Mouse (Mus musculus) liver, embryonic 11.5 days (tissue): Measurements from ENCODE around the gene Dpy30. TPM values are rescaled to one million over a fixed set of nuclear protein-coding genes. Genes with fewer than 3 reads are reported as not detected.
A peak's percentile ranks its signal among the peaks of the same experiment; 100 is the strongest.

Experiments used
- ATAC-seq: fragments of 200-750 bp; cut with Nextera tagmentation; replicated peaks from 2 replicates; pipeline ENCODE4 v1.8.0; 2017; ENCODE audit warnings: moderate number of reproducible peaks, mild to moderate bottlenecking, moderate TSS enrichment, moderate library complexity; ENCODE audit not compliant: low FRiP score
- DNase-seq: peaks from one replicate; pipeline ENCODE4 v3.0.0-alpha.2; 2017; ENCODE audit warnings: low spot score
- H3K27ac ChIP-seq: fragments of 300-500 bp; sonication (generic); 2 replicates; pipeline ENCODE4 v1.5.1; 2014; ENCODE audit warnings: mild to moderate bottlenecking, low read depth, low read length, control low read depth
- H3K27me3 ChIP-seq: fragments of 300-500 bp; sonication (generic); replicated peaks from 2 replicates; pipeline ENCODE4 v1.6.1; 2014; ENCODE audit warnings: low read length, mixed read lengths; ENCODE audit not compliant: control insufficient read depth, insufficient read depth
- H3K36me3 ChIP-seq: fragments of 300-500 bp; sonication (generic); 2 replicates; pipeline ENCODE4 v1.6.1; 2014; ENCODE audit warnings: mild to moderate bottlenecking, low read length, moderate library complexity, mixed read lengths; ENCODE audit not compliant: control insufficient read depth, insufficient read depth
- H3K4me1 ChIP-seq: fragments of 300-500 bp; sonication (generic); replicated peaks from 2 replicates; pipeline ENCODE4 v1.6.1; 2014; ENCODE audit warnings: low read length, mixed read lengths; ENCODE audit not compliant: control insufficient read depth, insufficient read depth
- H3K4me2 ChIP-seq: fragments of 300-500 bp; sonication (generic); 2 replicates; pipeline ENCODE4 v1.6.1; 2014; ENCODE audit warnings: mild to moderate bottlenecking, control low read depth, moderate library complexity
- H3K4me3 ChIP-seq: fragments of 300-500 bp; sonication (generic); 2 replicates; pipeline ENCODE4 v1.5.1; 2014; ENCODE audit warnings: low read depth, low read length, control low read depth
- H3K9ac ChIP-seq: fragments of 300-500 bp; sonication (generic); 2 replicates; pipeline ENCODE4 v1.6.1; 2014; ENCODE audit warnings: low read depth, low read length, control low read depth
- H3K9me3 ChIP-seq: fragments of 300-500 bp; sonication (generic); 2 replicates; pipeline ENCODE4 v1.6.1; 2016; ENCODE audit warnings: low read length, inconsistent platforms, mixed read lengths; ENCODE audit not compliant: control insufficient read depth
- WGBS: fragments of 180-500 bp; shearing (Covaris S2); extraction: QIAGEN DNeasy Blood & Tissue Kit; methylation state at CpG from one replicate; pipeline ENCODE4 v1.1.7; 2014; 5-methylcytosine and 5-hydroxymethylcytosine counted together
- polyA plus RNA-seq: library from polyadenylated mRNA; unstranded; fragments of >200 nt; fragmentation: Nextera tagmentation; extraction: Ambion mirVana; gene quantifications from 2 replicates; pipeline ENCODE4 v1.2.1, GENCODE M21; 2014

Dpy30 gene
- polyA plus RNA-seq, 1 experiment from 2014 or later, result 264 TPM

GRCm38 (mm10) chr17:74322400-74323054 lies 1.2 kb downstream of the Dpy30 start:
- WGBS, result 47% methylated on average over 5 of the region's 5 CpGs

GRCm38 (mm10) chr17:74318721-74319120 lies 5.0 kb downstream of the Dpy30 start:
- Histone ChIP-seq H3K36me3 (no peaks in the 10 kb centered on the region), H3K4me3 (no peak overlapping the region), H3K4me2 (no peak overlapping the region), H3K27ac (no peak overlapping the region), H3K9me3 (no peaks in the 10 kb centered on the region), H3K4me1 (no peaks in the 10 kb centered on the region; the same call in 1 of the 2 replicates), H3K27me3 (no peaks in the 10 kb centered on the region), H3K9ac (no peak overlapping the region)
- DNase-seq (no peak), ATAC-seq (no peak)
- WGBS, result 91% methylated on average over 6 of the region's 6 CpGs

More at GRCm38 (mm10) chr17:74322400-74323054, 1.2 kb downstream of the Dpy30 start:
- Histone ChIP-seq H3K9ac (no peak overlapping the region), H3K9me3 (no peaks in the 10 kb centered on the region), H3K36me3 (no peaks in the 10 kb centered on the region), H3K4me2 (no peak overlapping the region), H3K4me3 (no peak overlapping the region), H3K27me3 (no peaks in the 10 kb centered on the region), H3K27ac (no peak overlapping the region), H3K4me1 (no peaks in the 10 kb centered on the region)
- no peak for DNase-seq
- no peak for ATAC-seq

GRCm38 (mm10) chr17:74316309-74316863 lies 7.4 kb downstream of the Dpy30 start:
- Histone ChIP-seq H3K27ac (peak overlapping the region; percentile 87), H3K9ac (peak overlapping the region; percentile 95), H3K9me3 (no peaks in the 10 kb centered on the region), H3K4me3 (peak overlapping the region; percentile 90), H3K27me3 (no peaks in the 10 kb centered on the region), H3K36me3 (peaks cover 10% of the 10 kb centered on the region), H3K4me1 (no peaks in the 10 kb centered on the region; the same call in 1 of the 2 replicates), H3K4me2 (peak overlapping the region; percentile 84)
- WGBS, result under 1% methylated on average over 48 of the region's 48 CpGs
- ATAC-seq, result peak; percentile 95
- DNase-seq, result peak; percentile 88

DNA sequence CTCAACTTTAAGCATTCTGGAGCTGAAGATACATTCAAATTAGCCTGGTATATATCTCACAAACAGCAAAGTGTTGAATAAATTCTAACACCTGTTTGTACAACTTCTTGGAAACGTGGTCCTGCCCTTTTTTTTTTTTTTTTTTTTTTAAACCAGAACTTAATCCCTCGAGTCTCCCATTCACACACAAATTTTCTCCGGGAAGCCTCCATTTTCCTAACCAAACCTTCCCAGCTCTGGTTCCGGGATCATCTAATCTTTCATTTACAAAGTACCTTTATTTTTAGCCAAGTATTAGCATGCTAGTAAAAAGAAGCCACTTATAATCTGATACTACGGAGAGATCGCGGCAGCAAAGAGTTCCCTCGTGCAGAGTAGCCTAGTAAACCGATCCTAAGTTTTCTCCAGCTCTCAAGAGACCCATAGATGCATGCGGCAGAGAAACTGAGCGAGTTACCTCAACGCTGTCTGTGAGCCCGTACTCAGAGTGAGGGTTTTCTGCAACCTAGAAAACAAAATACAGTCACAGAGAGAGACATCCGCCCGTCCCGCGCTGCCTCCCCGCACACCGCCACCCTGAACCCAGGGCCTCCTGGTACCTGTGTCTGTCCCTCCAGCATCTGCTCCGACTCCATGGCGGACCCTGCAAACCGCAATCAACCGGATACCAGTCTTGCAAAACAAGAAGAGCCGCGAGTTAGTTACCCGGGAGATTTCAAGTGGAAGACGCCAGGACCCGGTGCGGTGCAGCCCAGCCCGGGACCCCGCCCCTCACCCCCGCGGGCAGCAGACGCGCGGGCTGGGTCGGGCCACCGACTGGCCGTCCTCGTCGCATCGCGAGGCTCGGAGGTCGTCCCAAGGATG lies 8.1 kb downstream of the Dpy30 start:
- Histone ChIP-seq H3K4me3 (peak overlapping the region; percentile 90), H3K36me3 (peaks cover 13% of the 10 kb centered on the region), H3K27me3 (no peaks in the 10 kb centered on the region), H3K4me1 (no peaks in the 10 kb centered on the region; the same call in 1 of the 2 replicates), H3K4me2 (peak overlapping the region; percentile 84), H3K9me3 (no peaks in the 10 kb centered on the region), H3K27ac (peak overlapping the region; percentile 87), H3K9ac (peak overlapping the region; percentile 95)
- under 1% methylated on average over 45 of the region's 45 CpGs for WGBS
- DNase-seq (peak; percentile 79), ATAC-seq (peak; percentile 82)

DNA sequence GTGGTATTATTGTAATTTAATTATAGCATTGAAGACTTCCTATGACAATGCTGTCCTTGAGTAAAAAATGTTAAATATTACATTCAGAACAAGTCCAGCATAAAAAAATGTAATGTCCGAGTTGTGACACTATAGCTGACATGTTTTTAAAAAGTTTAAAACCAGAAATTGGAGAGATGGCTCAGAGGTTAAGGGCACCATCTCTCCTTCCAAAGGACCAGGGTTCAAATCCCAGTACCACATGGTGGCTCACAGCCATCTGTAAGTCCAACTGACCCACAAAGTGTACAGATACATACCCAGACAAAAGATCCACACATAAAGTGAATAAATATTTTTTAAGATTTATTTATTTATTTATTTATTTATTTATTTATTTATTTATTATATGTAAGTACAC lies 17.7 kb downstream of the Dpy30 start:
- no peaks in the 10 kb centered on the region for H3K27me3 ChIP-seq
- H3K36me3 ChIP-seq, result peaks cover 25% of the 10 kb centered on the region
- 88% methylated on average over 1 of the region's 1 CpGs for WGBS
- ATAC-seq (no peak), DNase-seq (no peak)
- no peaks in the 10 kb centered on the region for H3K4me1 ChIP-seq
- H3K4me2 ChIP-seq, result no peak overlapping the region
- H3K4me3 ChIP-seq, result no peak overlapping the region
- H3K9me3 ChIP-seq, result no peaks in the 10 kb centered on the region
- no peak overlapping the region for H3K9ac ChIP-seq
- no peak overlapping the region for H3K27ac ChIP-seq

GRCm38 (mm10) chr17:74305616-74306015 lies 18.1 kb downstream of the Dpy30 start:
- Histone ChIP-seq H3K9me3 (no peaks in the 10 kb centered on the region), H3K27ac (no peak overlapping the region), H3K4me3 (no peak overlapping the region), H3K36me3 (peaks cover 25% of the 10 kb centered on the region), H3K4me2 (no peak overlapping the region), H3K9ac (no peak overlapping the region), H3K4me1 (no peaks in the 10 kb centered on the region), H3K27me3 (no peaks in the 10 kb centered on the region)
- DNase-seq, result no peak
- WGBS, result 94% methylated on average over 4 of the region's 4 CpGs
- no peak for ATAC-seq

GRCm38 (mm10) chr17:74304060-74304459 lies 19.7 kb downstream of the Dpy30 start:
- Histone ChIP-seq H3K9me3 (no peaks in the 10 kb centered on the region), H3K4me3 (no peak overlapping the region), H3K9ac (no peak overlapping the region), H3K27me3 (no peaks in the 10 kb centered on the region), H3K4me1 (no peaks in the 10 kb centered on the region), H3K36me3 (peaks cover 30% of the 10 kb centered on the region), H3K4me2 (no peak overlapping the region), H3K27ac (no peak overlapping the region)
- DNase-seq (no peak), ATAC-seq (peak; percentile 90)
- WGBS, result 73% methylated on average over 4 of the region's 4 CpGs

DNA sequence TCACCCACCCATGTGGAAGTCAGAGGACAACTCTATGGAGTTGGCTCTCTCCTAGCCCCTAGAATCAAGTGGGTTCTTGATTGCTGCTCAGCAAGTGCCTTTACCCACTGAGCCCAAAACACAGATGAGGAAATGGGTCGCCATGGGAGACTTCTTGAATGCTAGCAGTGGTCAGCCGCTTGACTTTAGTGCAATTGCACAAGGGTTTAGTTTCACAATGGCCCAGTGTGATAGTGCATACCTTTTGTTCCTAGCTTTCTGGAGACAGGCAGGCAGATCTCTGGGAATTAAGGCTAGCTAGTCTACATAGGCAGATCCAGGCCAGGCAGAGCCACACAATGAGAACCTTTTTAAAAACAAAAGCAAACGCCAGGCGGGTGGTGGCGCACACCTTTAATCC lies 23.7 kb downstream of the Dpy30 start:
- Histone ChIP-seq H3K4me1 (no peaks in the 10 kb centered on the region), H3K27me3 (no peaks in the 10 kb centered on the region), H3K4me2 (no peak overlapping the region), H3K9ac (no peak overlapping the region), H3K36me3 (peaks cover 12% of the 10 kb centered on the region), H3K4me3 (no peak overlapping the region), H3K27ac (no peak overlapping the region), H3K9me3 (no peaks in the 10 kb centered on the region)
- DNase-seq (no peak), ATAC-seq (no peak)
- WGBS, result 91% methylated on average over 5 of the region's 5 CpGs
